Mouse (Mus musculus) limb, embryonic 10.5 days (tissue): ENCODE results near the gene Zcchc14. TPM values are rescaled to one million over a fixed set of nuclear protein-coding genes. Genes with fewer than 3 reads are reported as not detected.

Source experiments
- DNase-seq: peaks from one replicate; pipeline ENCODE4 v3.0.0-alpha.2; 2017; ENCODE audit warnings: low spot score
- H3K27ac ChIP-seq: fragments of 300-500 bp; sonication (generic); 2 replicates; pipeline ENCODE4 v1.5.1; 2016; ENCODE audit warnings: mild to moderate bottlenecking
- H3K27me3 ChIP-seq: fragments of 300-500 bp; sonication (generic); 2 replicates; pipeline ENCODE4 v1.6.1; 2016; ENCODE audit warnings: low read depth, mild to moderate bottlenecking; ENCODE audit not compliant: poor library complexity, severe bottlenecking
- H3K36me3 ChIP-seq: fragments of 300-500 bp; sonication (generic); 2 replicates; pipeline ENCODE4 v1.6.1; 2016; ENCODE audit warnings: mild to moderate bottlenecking, moderate library complexity
- H3K4me1 ChIP-seq: fragments of 300-500 bp; sonication (generic); 2 replicates; pipeline ENCODE4 v1.6.1; 2016
- H3K4me3 ChIP-seq: fragments of 300-500 bp; sonication (generic); 2 replicates; pipeline ENCODE4 v1.5.1; 2016; ENCODE audit warnings: mild to moderate bottlenecking, moderate library complexity
- H3K9me3 ChIP-seq: fragments of 300-500 bp; sonication (generic); replicated peaks from 2 replicates; pipeline ENCODE4 v1.6.1; 2016; ENCODE audit warnings: mild to moderate bottlenecking
- WGBS: fragments of 180-500 bp; shearing (Covaris S2); methylation state at CpG from one replicate; pipeline ENCODE4 v1.1.7; 2016; 5-methylcytosine and 5-hydroxymethylcytosine counted together
- polyA plus RNA-seq: library from polyadenylated mRNA; unstranded; fragments of >200 nt; fragmentation: Nextera tagmentation; extraction: Ambion mirVana; gene quantifications from 2 replicates; pipeline ENCODE4 v1.2.1, GENCODE M21; 2016

The Zcchc14 gene
- 13.8 and 15.2 TPM in 2 replicates for polyA plus RNA-seq

GRCm38 (mm10) chr8:121652774-121653323 is at the start of gene Zcchc14:
Zcchc14 (minus strand) TSS chr8:121652901.
- H3K27me3 ChIP-seq: 0 out of 2 replicates have a peak, but pooled peaks cover 4% of the 10 kb centered on the region
- H3K27ac ChIP-seq: peak within 1 kb of the TSS; percentile 94
- H3K4me1 ChIP-seq: peaks cover 52% of the 10 kb centered on the region
- peak within 1 kb of the TSS; percentile 87 for H3K4me3 ChIP-seq
- H3K36me3 ChIP-seq: peaks cover 15% of the 10 kb centered on the region
- H3K9me3 ChIP-seq: no peaks in the 10 kb centered on the region
- under 1% methylated on average over 66 of the region's 67 CpGs for WGBS
- peak; percentile 96 for DNase-seq

- Histone ChIP-seq H3K27ac (no peak overlapping the region), H3K9me3 (no peaks in the 10 kb centered on the region), H3K27me3 (no peaks in the 10 kb centered on the region), H3K36me3 (no peaks in the 10 kb centered on the region), H3K4me1 (peaks cover 22% of the 10 kb centered on the region), H3K4me3 (no peak overlapping the region)
- 91% methylated on average over 2 of the region's 2 CpGs for WGBS
- no peak for DNase-seq
Measured at GRCm38 (mm10) chr8:121699936-121700335, 47.2 kb upstream of the Zcchc14 start.

GRCm38 (mm10) chr8:121698615-121699101 is 46.0 kb upstream of the Zcchc14 start:
- WGBS: 11% methylated on average over 9 of the region's 9 CpGs
- peak overlapping the region; percentile 44 for H3K4me3 ChIP-seq

DNA sequence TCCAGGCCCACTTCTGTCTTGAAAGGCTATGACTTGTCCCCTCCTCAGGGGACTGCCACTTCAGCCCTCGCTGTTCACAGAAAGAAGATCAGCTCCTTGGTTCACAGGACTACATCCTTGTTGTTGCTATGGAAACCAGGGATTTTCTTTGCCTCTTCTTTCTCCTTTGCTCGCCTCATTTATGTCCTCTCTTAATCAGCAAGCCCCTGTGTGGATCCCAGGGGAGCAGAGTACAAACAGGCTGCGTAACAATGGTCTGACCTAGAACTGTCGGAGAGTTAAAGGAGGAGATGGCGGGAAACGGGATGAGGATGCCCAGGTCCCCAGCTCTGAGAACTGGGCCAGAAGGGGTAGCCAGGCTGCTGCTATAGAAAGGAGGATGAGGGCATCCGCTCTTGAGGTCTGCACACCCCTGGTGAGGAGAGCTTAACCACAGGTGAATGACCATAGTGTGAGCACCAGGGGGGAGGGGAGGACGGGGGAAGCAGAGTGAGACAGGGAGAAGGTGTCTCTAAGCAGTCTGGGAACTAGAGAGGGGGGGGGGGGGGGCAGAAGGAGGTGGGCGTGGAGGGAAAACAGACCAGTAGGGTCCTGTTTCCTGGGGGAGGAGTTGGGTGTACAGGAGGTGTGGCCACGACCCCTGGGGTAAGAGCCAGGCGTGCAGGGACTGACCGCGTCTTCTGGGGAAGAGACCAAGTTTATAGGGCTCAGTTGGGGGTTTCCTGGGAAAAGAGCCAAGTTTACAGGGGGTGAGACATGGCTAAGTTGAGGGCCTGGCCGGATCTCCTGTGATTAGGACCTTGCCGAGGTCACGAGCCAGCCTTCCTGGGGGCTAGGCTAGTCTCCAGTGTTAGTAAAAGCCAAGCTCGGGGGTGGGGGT is 45.3 kb upstream of the Zcchc14 start:
- Histone ChIP-seq H3K36me3 (no peaks in the 10 kb centered on the region), H3K27ac (peak overlapping the region; percentile 73), H3K4me1 (peaks cover 20% of the 10 kb centered on the region), H3K9me3 (no peaks in the 10 kb centered on the region), H3K27me3 (no peaks in the 10 kb centered on the region), H3K4me3 (peak overlapping the region; percentile 44)
- WGBS: 3% methylated on average over 16 of the region's 17 CpGs
- DNase-seq: peak; percentile 63

More at GRCm38 (mm10) chr8:121698615-121699101, 46.0 kb upstream of the Zcchc14 start:
- Histone ChIP-seq H3K27me3 (no peaks in the 10 kb centered on the region), H3K27ac (peak overlapping the region; percentile 73), H3K9me3 (no peaks in the 10 kb centered on the region), H3K4me1 (peaks cover 20% of the 10 kb centered on the region), H3K36me3 (no peaks in the 10 kb centered on the region)
- peak; percentile 42 for DNase-seq

DNA sequence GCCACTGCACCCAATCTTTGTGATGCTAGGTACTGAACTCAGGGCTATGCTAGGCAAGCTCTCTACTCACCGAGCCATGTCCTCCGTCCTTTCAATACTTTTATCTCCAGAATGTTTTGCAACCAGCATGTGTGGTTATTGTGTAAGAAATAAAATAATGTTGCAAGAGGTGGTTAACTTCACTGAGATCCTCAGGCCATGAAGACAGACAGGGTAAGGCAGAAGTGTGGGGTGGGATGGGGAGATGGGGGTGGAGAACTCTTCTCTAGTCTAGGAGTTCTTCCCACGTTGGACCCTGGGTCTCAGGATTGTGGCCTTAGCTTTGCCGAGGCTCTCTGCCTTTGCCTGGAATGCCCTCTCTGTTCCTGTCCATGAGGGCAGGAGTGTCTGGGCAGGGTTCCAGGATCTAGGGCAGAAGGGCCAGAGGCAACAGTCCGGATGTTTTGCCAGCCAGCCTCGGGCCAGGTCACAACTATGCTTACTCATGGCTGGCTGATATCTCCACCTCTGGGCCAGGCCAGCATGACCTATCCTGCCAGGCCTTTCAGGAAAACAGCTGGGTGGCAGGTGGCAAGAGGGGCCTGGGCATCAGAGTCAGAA is 43.0 kb upstream of the Zcchc14 start:
- DNase-seq: no peak
- Histone ChIP-seq H3K27me3 (no peaks in the 10 kb centered on the region), H3K9me3 (no peaks in the 10 kb centered on the region), H3K4me1 (peaks cover 20% of the 10 kb centered on the region), H3K36me3 (no peaks in the 10 kb centered on the region), H3K27ac (no peak overlapping the region), H3K4me3 (no peak overlapping the region)
- 83% methylated on average over 6 of the region's 6 CpGs for WGBS

DNA sequence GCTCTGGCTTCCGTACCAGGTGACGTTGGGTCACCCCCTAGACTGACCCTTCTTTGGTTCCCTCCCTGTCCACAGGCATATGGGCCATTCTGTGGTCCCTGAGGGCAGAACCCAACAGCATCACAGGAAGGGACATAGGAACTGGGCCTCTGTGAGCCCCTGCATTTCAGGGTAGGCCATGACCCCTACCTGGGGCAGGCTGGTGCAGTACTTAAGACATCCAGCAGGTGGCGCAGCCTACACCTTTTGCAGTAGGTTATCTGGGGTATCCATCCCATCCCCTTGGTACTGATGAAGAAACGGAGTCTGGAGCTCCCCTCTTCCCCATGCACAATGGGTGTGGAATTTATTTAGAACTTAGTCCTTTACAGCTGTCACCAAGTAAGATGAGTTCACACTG is 41.8 kb upstream of the Zcchc14 start:
- H3K4me3 ChIP-seq: no peak overlapping the region
- no peak overlapping the region for H3K27ac ChIP-seq
- H3K27me3 ChIP-seq: no peaks in the 10 kb centered on the region
- WGBS: 53% methylated on average over 4 of the region's 4 CpGs
- H3K36me3 ChIP-seq: no peaks in the 10 kb centered on the region
- DNase-seq: peak; percentile 65
- H3K9me3 ChIP-seq: no peaks in the 10 kb centered on the region
- peaks cover 20% of the 10 kb centered on the region for H3K4me1 ChIP-seq

- H3K27ac ChIP-seq: no peak overlapping the region
- H3K4me3 ChIP-seq: no peak overlapping the region
- no peak for DNase-seq
- H3K9me3 ChIP-seq: no peaks in the 10 kb centered on the region
- peaks cover 21% of the 10 kb centered on the region for H3K4me1 ChIP-seq
- 49% methylated on average over 5 of the region's 5 CpGs for WGBS
- H3K36me3 ChIP-seq: no peaks in the 10 kb centered on the region
- no peaks in the 10 kb centered on the region for H3K27me3 ChIP-seq
Measured at GRCm38 (mm10) chr8:121688496-121688895, 35.8 kb upstream of the Zcchc14 start.

DNA sequence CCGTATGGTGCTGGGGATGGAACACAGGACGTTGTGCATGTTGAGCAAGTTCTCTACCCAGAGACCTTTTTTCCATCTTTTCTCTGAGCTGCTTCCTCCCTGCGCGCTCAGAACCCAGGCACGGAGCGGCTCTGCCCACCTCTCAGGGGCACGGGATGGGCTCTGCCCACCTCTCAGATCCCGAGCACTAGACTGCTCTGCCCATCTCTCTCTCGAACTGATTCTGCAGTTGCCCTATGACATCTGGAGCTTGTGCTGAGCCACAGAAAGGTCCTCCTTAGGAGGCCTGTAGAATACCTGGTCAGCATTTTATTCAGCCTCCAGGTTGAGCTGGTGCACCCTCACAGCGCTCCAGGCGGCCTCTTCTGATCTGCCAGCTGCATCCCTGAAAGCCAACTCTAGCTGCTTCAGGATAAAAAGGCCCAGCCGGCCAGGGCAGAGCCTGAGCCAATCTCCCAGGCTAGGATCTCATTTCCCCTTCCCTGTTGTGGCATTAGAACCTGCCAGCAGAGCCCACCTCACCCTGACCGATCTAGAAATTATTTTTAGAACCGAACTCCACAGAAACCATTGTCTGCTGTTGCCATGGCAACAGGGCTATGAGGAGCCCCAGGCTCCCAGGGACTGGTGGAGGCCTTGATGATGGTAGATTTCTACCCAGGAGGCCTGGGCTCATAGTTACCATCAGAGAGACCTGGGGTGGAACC is 34.9 kb upstream of the Zcchc14 start:
- no peak for DNase-seq
- WGBS: 64% methylated on average over 14 of the region's 14 CpGs
- Histone ChIP-seq H3K4me1 (peaks cover 21% of the 10 kb centered on the region), H3K9me3 (no peaks in the 10 kb centered on the region), H3K4me3 (no peak overlapping the region), H3K27ac (0 out of 2 replicates have a peak overlapping the region, but pooled peaks have one; percentile 1), H3K36me3 (no peaks in the 10 kb centered on the region), H3K27me3 (no peaks in the 10 kb centered on the region)

DNA sequence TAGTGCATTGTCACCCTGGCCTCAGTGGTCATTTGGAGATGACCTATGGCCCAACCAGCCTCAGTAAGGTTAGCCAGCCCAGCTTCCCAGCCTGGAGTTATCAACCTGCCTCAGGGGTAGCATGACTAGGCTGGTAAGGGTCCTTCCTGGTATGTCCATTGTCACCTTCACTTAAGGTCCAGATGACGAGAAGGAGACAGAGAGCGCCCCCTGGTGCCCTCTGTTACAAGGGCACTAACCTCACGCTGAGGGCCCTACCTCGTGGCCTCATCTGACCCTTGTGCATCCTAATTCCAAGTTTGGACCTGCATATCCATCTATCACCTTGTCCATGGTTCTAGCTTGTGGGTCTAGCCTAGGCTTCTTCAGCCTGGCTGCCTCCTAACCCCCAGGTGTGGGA is 32.7 kb upstream of the Zcchc14 start:
- DNase-seq: peak; percentile 63
- Histone ChIP-seq H3K27me3 (no peaks in the 10 kb centered on the region), H3K4me1 (peaks cover 21% of the 10 kb centered on the region), H3K4me3 (no peak overlapping the region), H3K36me3 (no peaks in the 10 kb centered on the region), H3K27ac (no peak overlapping the region), H3K9me3 (no peaks in the 10 kb centered on the region)
- 22% methylated on average over 4 of the region's 4 CpGs for WGBS

DNA sequence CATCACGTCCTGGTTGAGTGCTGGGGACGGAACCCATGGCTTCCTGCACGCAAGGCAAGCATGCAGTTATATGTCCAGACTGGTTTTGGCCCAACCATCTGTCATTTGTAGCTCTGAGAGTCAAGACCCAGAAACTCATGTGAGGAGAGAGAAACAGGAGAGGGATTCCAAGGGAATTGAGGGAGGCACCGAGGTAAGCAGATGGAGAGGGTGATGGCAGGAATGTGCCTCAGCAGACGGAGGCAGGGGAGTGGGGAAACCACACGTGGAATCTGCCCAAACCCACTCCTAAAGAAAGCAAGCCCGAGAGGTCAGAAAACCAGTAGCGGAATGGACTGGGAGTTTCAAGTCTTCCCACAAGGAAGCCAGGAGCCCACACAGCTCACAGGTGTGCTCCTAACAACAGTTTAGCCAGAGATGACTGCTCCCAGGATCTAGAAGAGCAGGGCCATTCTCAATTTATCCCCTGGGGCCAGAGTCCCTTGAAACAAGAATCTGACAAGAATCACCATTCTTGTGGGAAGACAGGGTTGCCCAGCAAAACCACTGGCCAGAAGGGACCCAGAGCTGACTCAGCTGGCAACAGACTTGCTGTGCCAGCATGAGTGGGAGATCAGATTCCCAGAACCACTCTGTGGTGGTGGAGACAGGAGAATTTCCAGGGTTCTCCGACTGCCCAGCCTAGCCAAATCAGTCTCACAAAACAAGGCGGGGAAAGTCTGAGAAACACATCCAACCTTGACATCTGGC is 30.6 kb upstream of the Zcchc14 start:
- Histone ChIP-seq H3K4me1 (peaks cover 10% of the 10 kb centered on the region), H3K9me3 (no peaks in the 10 kb centered on the region), H3K36me3 (no peaks in the 10 kb centered on the region), H3K27ac (no peak overlapping the region), H3K27me3 (0 out of 2 replicates have a peak, but pooled peaks cover 3% of the 10 kb centered on the region), H3K4me3 (no peak overlapping the region)
- DNase-seq: no peak
- WGBS: 79% methylated on average over 10 of the region's 10 CpGs

DNA sequence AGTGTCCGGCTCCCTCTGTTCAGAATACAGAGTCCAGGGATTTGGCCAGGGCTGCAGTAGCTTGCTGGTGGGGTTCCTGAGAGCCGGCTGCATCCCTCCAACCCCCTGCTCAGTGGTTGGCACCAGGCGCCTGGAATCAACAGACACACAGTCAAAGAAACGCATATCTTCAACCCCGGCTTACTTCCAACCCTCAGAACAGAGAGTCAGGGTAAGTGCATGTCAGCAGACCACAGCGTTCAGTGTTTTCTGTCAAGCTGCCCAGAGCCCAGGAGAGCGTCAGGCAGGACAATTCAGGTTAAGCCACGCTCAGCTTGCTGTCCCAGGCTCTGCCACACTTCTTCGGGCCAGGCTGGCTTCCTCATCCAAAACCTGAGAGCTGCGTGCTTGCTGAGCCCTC is 28.8 kb upstream of the Zcchc14 start:
- H3K9me3 ChIP-seq: no peaks in the 10 kb centered on the region
- H3K27ac ChIP-seq: no peak overlapping the region
- 0 out of 2 replicates have a peak, but pooled peaks cover 3% of the 10 kb centered on the region for H3K27me3 ChIP-seq
- WGBS: 68% methylated on average over 10 of the region's 10 CpGs
- DNase-seq: no peak
- no peaks in the 10 kb centered on the region for H3K36me3 ChIP-seq
- no peaks in the 10 kb centered on the region for H3K4me1 ChIP-seq
- no peak overlapping the region for H3K4me3 ChIP-seq

DNA sequence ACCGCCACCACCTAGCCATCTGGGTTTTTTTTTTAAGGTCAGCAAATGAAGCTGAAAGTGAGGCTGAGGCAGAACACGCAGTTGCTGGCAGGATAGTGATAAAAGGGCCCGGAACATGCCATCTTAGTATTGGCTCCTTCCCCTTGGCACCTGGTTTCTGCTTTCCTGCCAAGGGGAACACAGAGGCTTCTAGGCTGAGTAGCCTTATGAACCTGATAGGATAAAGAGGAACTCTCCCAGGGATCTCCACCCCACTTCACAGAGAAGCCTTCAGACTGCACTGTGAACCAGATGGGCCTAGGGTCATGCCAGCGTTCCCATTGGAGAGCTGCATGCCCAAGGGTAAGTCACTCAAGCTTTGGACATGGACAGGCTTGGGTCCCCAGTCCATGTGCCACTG is 28.2 kb upstream of the Zcchc14 start:
- Histone ChIP-seq H3K9me3 (no peaks in the 10 kb centered on the region), H3K27ac (no peak overlapping the region), H3K36me3 (no peaks in the 10 kb centered on the region), H3K4me1 (0 out of 2 replicates have a peak, but pooled peaks cover under 1% of the 10 kb centered on the region), H3K4me3 (no peak overlapping the region), H3K27me3 (0 out of 2 replicates have a peak, but pooled peaks cover 3% of the 10 kb centered on the region)
- 89% methylated on average over 4 of the region's 4 CpGs for WGBS
- DNase-seq: no peak
